Mouse (Mus musculus): ENCODE data around the gene Gucy2g. TPM values are rescaled to one million over a fixed set of nuclear protein-coding genes. Genes with fewer than 3 reads are reported as not detected.

Gucy2g gene
- not detected for total RNA-seq (2021)
- 0.03 TPM in 1 of 2 replicates, not detected in the other for polyA plus RNA-seq (2012; rRNA removed)
- long read RNA-seq = 0 reads

GRCm38 (mm10) chr19:55241186-55241645, at the start of gene Gucy2g:
Gene Gucy2g (minus strand): TSS chr19:55241236.
- no peak for DNase-seq

GRCm38 (mm10) chr19:55288974-55289373, 47.9 kb upstream of the Gucy2g start:
- no peak for DNase-seq

- no peak for DNase-seq
Observed at GRCm38 (mm10) chr19:55286034-55286433, 45.0 kb upstream of the Gucy2g start.

DNA sequence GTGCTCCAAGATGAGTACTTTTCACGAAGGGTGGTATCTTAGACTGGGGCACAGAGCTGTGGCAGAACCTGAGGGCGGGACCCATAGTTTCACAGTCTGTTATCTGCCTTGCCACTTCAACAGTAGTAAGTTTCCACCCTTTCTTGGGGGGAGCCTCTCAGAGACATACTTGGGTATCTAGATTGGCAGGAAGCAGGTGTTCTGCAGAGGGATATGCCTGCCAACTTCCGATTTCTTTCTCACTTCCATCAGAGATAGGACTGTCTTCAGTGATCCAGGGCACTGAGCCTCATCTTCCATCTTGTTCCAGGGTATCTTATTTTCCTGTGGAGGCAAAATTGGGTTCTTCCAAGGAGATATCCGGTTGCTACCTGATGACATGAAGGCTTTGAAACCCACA, 43.1 kb upstream of the Gucy2g start:
- DNase-seq = no peak

DNA sequence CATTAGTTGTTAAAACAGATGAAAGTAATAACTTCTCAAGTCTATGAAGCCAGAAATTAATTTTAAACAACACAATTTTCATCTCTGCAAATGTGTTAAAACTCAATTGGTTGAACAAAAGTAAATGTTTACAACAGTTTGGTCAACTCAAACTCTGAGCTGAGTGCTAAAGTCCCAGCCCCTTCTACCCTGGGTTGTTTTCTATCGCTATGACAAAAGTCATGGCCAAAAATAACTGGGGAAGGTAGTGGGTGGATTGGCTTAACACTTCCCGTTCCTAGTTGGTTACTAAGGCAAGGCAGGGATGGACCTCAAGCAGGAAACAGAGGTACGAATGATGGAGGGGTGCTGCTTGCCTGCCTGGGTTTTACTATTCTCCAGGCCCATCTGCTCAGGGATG, 35.7 kb upstream of the Gucy2g start:
- DNase-seq = no peak

DNA sequence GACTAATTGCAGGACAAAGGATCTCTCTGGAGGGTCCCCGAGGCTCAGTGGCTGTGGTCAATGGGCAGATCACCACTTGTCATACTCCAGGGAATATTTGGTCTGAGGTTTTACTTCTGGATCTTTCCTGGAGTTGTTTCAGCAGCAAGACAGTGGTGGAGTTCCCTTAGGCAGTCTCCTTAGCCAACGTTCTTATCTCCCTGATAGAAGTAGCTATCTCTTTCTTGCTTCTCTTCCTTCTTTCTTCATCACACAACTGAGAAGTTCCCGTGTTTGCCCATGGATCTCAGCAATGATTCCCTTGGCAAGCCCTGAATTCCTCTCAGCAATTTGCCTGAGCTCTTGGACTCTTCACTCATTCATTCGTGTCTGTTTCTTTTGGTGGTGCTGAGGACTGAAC, 35.1 kb upstream of the Gucy2g start:
- no peak for DNase-seq

DNA sequence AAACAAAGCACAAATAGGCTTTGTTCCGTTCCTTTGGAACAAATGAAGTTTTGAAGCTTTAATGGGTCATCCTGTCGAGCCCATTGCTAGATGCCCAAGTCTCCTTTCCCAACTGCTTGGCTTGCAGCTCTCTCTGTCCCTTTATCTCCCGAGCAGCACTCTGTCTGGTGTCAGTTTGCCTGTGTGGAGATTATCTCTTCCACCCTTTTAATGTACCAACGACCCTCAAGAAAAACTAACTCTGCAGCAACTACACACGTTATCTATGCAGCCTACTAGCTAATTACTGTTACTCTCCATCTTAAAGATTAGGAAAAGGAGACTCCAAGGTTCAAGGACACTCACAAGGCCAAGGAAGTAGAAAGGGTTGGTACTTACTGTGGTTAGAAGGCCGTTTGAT, 32.3 kb upstream of the Gucy2g start:
- no peak for DNase-seq

- DNase-seq = no peak
Observed at GRCm38 (mm10) chr19:55271448-55271847, 30.4 kb upstream of the Gucy2g start.

- no peak for DNase-seq
Observed at GRCm38 (mm10) chr19:55269051-55269450, 28.0 kb upstream of the Gucy2g start.

DNA sequence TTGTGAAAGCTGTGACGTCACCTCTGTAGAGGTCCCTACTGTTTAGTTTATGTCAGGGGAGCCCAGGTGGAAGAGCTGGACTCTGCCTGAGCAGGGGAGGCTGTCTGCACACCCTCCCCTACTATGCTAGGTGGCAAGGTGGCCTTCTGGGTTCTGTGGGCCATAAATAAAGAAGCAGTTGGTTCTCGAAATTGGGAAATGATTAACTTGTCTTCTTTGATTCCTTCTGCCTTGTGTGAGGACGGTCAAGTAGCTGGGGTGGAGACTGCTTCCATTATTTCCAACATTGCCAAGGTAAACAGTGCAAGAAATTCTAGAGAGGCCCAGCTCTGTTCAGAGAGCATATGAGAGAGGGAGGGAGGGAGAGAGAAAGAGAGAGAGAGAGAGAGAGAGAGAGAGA, 27.1 kb upstream of the Gucy2g start:
- no peak for DNase-seq

- no peak for DNase-seq
Observed at GRCm38 (mm10) chr19:55266786-55267185, 25.8 kb upstream of the Gucy2g start.

DNA sequence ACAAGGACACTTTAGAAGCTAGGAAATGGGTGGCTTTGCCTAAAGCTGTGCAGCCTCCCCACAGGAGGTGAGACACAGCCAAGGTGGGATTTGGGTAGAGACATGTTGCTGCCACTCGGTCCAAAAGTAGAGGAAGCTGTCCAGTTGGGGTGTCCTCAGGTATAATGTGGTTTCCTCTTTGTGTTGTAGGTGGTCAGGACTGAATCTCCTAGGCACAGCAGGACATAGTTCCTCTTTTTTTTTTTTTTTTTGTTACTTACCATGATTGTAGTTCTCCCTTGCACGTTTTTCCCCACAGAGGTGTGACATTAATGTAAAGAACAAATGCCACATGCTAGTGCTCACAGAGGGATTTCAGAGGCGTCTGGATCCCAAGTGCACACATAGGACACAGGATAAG, 24.2 kb upstream of the Gucy2g start:
- no peak for DNase-seq

DNA sequence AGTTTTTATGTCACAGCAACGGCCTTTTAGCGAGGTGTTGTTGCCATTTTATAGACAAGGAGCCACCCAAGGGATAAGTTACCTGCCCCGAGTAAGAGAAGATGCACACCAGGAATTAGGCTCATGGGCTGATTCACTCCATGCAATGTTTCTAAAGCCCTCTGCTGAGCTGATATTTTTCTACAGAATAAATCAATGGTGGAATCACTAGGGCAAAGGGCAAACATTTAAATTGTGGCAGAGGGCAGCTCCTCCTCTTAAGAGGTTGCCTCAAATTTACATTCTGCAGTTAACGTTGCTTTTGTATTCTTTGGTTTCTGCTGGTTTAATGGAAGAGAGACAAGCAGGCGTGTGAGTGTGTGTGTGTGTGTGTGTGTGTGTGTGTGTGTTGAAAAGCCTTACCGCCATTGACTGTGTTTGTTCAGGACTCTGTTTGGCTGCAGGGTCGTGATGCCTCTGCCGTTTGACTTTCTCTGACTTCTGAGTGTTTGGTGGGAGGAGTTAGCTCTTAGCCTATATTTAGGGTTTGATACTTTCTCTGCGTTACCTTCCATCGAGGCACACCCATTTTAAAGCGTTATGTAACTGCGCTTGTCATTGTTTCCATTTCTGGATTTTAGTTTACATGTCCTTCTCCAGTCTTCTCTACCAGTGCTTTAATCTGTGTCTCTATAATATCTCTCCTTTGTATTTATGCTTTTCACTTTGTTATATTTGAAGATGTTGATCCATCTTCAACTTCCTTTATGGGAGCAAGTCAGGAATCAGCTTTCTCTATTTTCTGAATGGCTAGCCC, 19.6 kb upstream of the Gucy2g start:
- DNase-seq = no peak

GRCm38 (mm10) chr19:55258514-55258913, 17.5 kb upstream of the Gucy2g start:
- DNase-seq = no peak

DNA sequence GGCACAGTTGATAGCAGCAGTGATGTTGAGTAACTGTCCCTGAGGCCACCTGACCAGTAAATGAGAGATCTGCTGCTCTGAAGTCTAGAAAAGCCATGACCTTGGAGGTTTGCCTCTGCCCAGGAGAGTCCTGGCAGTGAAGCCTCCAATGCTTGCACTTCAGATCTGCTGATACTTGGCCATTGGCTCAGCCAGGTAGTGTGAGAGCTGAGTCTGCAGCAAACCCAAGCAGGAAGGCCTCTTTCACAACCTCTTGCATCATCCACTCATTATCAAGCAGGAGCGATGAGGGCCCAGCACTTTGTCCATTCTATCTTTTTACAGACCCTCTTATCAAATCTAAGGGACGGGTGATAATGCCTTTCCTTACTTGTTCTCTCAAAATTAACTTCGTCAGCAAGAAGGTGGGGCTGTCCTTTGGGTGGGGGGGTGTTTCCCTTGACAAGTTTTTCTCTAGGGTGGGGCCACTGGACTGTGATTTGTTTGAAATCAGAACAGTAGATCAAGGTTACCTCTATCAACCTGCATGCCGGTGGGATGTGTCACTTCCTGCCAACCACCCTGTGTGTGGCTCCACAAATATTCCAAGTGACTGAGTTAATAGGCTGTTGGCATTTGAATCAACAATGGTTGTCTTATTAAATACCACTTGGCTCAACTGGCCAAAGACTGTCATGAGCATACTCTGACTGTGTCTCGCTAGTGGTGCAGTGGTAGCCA, 16.8 kb upstream of the Gucy2g start:
- peak; percentile 67 for DNase-seq

GRCm38 (mm10) chr19:55256156-55256555, 15.1 kb upstream of the Gucy2g start:
- DNase-seq = no peak

- DNase-seq = peak; percentile 30
Observed at GRCm38 (mm10) chr19:55254513-55255016, 13.5 kb upstream of the Gucy2g start.

DNA sequence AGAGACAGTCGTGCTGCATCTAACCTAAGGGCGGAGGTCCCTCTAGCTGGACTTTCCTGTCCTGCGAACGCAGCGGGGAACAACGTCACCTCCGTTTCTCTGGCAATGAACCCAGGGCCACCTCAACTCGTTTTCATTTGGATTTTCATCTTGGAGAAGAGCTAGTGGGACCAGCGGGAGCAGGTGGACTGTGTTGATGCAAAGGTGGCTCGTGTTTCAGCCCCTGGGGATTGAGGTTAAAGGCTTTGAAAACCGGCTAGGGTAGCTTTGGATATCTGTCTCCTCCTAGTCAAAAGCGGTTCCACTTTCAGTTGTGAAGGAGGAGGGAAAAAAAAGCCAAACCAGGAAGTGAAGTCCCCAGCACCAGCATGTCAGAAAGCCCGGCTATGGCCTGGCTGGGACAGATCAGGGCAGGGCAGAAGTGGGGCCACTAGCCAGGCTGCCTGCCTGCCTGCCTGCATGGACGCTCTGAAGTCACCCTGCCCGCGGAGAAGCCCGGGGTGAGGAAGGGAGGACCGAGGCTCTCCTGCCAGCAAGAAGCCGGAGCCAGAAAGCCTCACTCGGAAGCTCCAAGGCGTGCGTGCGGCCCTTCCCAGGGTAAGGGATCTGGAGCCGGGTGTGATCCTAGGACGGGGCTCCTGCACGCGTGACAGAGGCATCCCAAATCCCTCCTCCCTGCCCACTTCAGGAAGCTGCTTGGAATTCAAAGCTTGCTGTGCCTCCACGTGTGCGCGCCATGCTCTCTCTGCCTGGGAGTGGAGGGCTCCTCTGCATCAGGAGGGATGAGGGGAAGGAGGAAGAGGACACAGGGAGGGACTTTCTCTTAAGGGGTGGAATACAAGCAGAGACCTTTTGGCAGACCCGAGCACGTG, 12.8 kb upstream of the Gucy2g start:
- peak; percentile 86 for DNase-seq

DNA sequence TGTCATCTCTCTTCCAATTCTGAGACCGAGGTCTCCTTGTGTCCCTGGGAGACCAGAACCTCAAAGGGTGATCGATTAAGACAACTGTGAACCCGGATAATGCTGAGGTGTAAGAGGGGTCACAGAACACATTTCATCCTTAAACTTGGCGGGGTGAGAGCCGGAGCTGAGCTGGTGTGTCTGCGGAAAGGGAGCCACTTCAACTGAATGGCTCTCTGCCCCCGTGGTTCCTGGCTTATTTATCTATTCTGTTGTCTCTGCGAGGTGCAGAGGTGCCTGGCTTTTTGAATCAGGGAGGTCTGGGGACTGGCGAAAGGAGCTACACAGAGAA, 12.2 kb upstream of the Gucy2g start:
- no peak for DNase-seq

DNA sequence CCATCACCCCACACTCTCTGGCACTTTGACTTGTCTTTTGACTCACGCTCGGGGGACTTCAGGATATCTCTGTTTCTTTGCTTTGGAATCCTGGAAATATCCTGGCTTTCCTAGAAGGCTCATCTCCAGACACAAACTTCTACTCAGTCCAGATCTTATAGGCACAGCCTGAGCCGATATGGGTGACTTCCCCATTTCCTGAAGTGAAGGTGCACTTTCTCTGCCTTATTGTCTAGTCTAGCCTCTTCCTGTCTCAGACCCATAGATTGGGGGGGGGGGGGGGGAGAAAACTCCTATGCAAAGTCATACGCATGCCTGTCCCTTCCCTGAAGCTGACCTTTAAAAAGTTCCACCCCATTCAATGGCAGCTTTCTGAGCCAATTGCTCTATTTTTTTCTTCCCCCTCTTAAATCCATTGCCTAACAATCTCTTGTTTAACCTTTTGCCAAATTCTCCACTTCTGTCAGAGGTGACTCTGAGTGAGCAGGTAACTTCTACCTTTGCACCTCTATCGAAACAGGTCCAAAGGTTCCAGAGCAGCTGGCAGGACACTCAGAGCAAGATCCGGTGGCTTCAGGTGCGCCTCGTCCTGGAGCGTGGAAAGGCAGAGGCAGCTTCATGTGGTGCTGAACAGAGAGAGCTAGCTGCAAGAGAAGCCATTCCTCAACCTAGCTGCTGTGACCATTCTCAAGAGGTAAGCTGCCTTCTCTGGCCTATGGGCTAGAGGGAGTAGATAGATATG, 10.5 kb upstream of the Gucy2g start, which contains the start of gene Acsl5:
TSS of gene Acsl5 (plus strand) at position 556 of the 742 bp plus-strand sequence.
- DNase-seq = peak; percentile 17

- DNase-seq = no peak
Observed at GRCm38 (mm10) chr19:55250451-55250850, 9.4 kb upstream of the Gucy2g start.

Measured in adrenal gland, adult 2 months (tissue).